Mouse (Mus musculus) intestine, postnatal 0 days (tissue): Measurements from ENCODE around the gene Lhfpl4. TPM values are rescaled to one million over a fixed set of nuclear protein-coding genes. Genes with fewer than 3 reads are reported as not detected.

Experiments
- ATAC-seq: fragments of 200-750 bp; cut with Nextera tagmentation; 2 replicates; pipeline ENCODE4 v1.8.0; 2017; ENCODE audit warnings: mild to moderate bottlenecking, moderate TSS enrichment, moderate library complexity
- H3K27ac ChIP-seq: fragments of 300-500 bp; sonication (generic); 2 replicates; pipeline ENCODE4 v1.5.1; 2014; ENCODE audit warnings: mild to moderate bottlenecking, low read depth, low read length, moderate library complexity
- H3K27me3 ChIP-seq: fragments of 300-500 bp; sonication (generic); replicated peaks from 2 replicates; pipeline ENCODE4 v1.6.1; 2014; ENCODE audit warnings: low read length, mixed read lengths; ENCODE audit not compliant: control insufficient read depth, insufficient read depth
- H3K36me3 ChIP-seq: fragments of 300-500 bp; sonication (generic); 2 replicates; pipeline ENCODE4 v1.6.1; 2014; ENCODE audit warnings: mild to moderate bottlenecking, moderate library complexity; ENCODE audit not compliant: control insufficient read depth, insufficient read depth
- H3K4me1 ChIP-seq: fragments of 300-500 bp; sonication (generic); replicated peaks from 2 replicates; pipeline ENCODE4 v1.6.1; 2014; ENCODE audit warnings: antibody characterized with exemption, low read length, mixed read lengths; ENCODE audit not compliant: control insufficient read depth, insufficient read depth
- H3K4me2 ChIP-seq: fragments of 300-500 bp; sonication (generic); replicated peaks from 2 replicates; pipeline ENCODE4 v1.6.1; 2014; ENCODE audit warnings: low read depth, mild to moderate bottlenecking, moderate library complexity
- H3K4me3 ChIP-seq: fragments of 300-500 bp; sonication (generic); 2 replicates; pipeline ENCODE4 v1.5.1; 2014; ENCODE audit warnings: low read depth, low read length
- H3K9ac ChIP-seq: fragments of 300-500 bp; sonication (generic); 2 replicates; pipeline ENCODE4 v1.6.1; 2014; ENCODE audit warnings: mild to moderate bottlenecking, low read depth, low read length
- H3K9me3 ChIP-seq: fragments of 300-500 bp; sonication (generic); 2 replicates; pipeline ENCODE4 v1.6.1; 2016; ENCODE audit warnings: mixed run types; ENCODE audit not compliant: control insufficient read depth
- CTCF ChIP-seq: sonication (generic); IDR thresholded peaks from 2 replicates; pipeline ENCODE4 v1.5.1; 2016; ENCODE audit warnings: low read depth, mild to moderate bottlenecking, control low read depth, antibody characterized with exemption, moderate library complexity
- WGBS: fragments of 180-500 bp; shearing (Covaris S2); extraction: QIAGEN DNeasy Blood & Tissue Kit; methylation state at CpG from one replicate; pipeline ENCODE4 v1.1.7; 2014; 5-methylcytosine and 5-hydroxymethylcytosine counted together
- polyA plus RNA-seq: library from polyadenylated mRNA; unstranded; fragments of >200 nt; fragmentation: Nextera tagmentation; extraction: Ambion mirVana; gene quantifications from 2 replicates; pipeline ENCODE4 v1.2.1, GENCODE M21; 2015

Gene Lhfpl4
- polyA plus RNA-seq, 1 experiment from 2014 or later, result 0.78 TPM

DNA sequence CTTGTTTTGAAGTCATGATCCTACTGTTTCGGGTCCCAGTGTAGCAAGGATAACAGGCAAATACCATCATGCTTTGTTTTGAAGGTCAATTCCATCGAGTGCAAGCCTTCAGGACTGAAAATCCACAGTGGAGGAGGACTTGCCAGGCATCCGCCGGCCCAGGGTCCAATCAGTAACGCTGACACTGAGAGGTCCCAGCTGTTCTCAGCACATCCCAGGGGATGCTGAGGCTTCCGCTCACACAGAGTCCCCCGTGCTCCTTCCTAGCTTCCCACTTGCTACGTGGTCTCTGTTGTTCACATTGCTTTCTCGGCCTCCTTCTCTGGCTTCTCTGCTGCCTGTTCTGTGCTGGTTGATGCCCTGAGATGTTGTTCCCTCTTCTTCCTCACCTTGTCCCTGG lies 11.0 kb downstream of the Lhfpl4 start:
- 63% methylated on average over 9 of the region's 9 CpGs for WGBS
- ATAC-seq, result no peak

GRCm38 (mm10) chr6:113179195-113179733 lies 15.9 kb downstream of the Lhfpl4 start:
- H3K9ac ChIP-seq, result no peak overlapping the region
- WGBS, result 49% methylated on average over 4 of the region's 4 CpGs
- ATAC-seq, result no peak
- H3K9me3 ChIP-seq, result no peaks in the 10 kb centered on the region
- TF ChIP-seq CTCF, result no peak
- no peak overlapping the region for H3K27ac ChIP-seq
- H3K4me1 ChIP-seq, result no peaks in the 10 kb centered on the region
- H3K4me2 ChIP-seq, result no peak overlapping the region
- no peaks in the 10 kb centered on the region for H3K36me3 ChIP-seq
- H3K4me3 ChIP-seq, result no peak overlapping the region
- H3K27me3 ChIP-seq, result no peaks in the 10 kb centered on the region

More for the DNA sequence above, 11.0 kb downstream of the Lhfpl4 start:
- no peaks in the 10 kb centered on the region for H3K9me3 ChIP-seq
- H3K27me3 ChIP-seq, result no peaks in the 10 kb centered on the region
- H3K27ac ChIP-seq, result no peak overlapping the region
- no peak overlapping the region for H3K4me2 ChIP-seq
- H3K9ac ChIP-seq, result no peak overlapping the region
- H3K4me1 ChIP-seq, result no peaks in the 10 kb centered on the region
- no peak overlapping the region for H3K4me3 ChIP-seq
- no peaks in the 10 kb centered on the region for H3K36me3 ChIP-seq
- TF ChIP-seq CTCF, result no peak

DNA sequence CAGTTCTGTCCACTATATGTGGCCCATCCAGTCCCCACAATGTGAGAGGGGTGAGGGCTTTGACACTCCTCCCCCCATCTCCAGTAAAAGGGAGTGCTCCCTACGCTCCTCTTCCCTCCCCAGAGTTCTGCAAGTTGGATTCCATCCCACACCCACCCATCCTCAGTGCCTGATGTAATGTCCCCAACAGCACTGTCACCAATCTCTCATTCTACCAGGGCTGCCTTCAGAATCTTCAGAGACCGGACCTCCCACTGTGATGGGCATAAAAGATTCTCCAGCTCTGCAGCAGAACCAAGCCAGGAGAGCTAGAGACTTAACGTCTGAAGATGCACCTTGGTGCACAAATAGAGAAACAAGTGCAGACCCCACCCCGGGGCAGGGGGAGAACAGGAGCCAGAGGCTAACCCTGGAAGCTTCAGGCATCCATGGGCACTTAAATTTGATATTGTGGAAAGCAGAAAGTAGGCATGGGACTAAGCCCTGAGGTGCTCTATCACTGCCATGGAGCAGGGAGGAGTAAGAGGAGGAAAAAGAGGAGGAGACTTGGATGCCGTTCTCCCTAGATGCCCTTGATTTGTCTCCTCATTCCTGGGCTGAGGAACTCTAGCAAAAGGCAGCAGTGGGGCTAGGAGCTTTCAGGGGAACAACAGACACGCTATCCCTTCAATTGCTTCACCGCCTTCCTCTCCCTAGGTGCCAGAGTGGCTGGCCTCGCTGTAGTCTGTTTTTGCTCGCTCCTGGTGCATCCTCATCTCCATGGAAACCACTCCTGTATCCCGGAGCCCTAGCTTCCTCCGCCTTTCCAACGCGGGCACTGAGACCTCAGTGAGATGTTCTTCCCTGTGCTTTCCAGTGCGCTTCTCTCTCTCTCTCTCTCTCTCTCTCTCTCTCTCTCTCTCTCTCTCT lies 16.6 kb downstream of the Lhfpl4 start:
- TF ChIP-seq CTCF, result no peak
- no peak overlapping the region for H3K9ac ChIP-seq

DNA sequence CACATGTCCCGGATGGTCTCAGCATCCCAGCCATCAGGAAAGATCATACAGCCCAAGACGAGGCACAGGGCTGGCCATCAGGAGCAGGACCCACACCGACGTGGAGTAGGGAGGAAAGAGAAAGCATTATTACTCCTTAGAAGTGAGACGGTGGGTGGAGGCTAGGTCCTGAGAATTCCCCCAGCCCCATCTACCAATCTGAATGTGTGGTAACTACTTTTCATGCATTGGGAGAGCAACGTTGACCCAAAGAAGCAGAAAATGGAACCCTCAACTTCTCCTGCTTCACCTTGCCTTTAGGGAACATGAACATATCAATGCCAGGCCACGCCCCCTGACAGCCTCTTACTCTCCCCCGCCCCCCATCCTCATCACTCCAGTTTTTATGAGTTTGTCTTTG lies 18.6 kb downstream of the Lhfpl4 start:
- no peaks in the 10 kb centered on the region for H3K9me3 ChIP-seq
- no peak overlapping the region for H3K27ac ChIP-seq
- no peak overlapping the region for H3K9ac ChIP-seq
- WGBS, result 78% methylated on average over 8 of the region's 8 CpGs
- no peaks in the 10 kb centered on the region for H3K4me1 ChIP-seq
- ATAC-seq, result no peak
- H3K27me3 ChIP-seq, result no peaks in the 10 kb centered on the region
- no peak for TF ChIP-seq CTCF
- no peak overlapping the region for H3K4me3 ChIP-seq
- no peak overlapping the region for H3K4me2 ChIP-seq
- no peaks in the 10 kb centered on the region for H3K36me3 ChIP-seq

More for the DNA sequence above, 16.6 kb downstream of the Lhfpl4 start:
- no peak overlapping the region for H3K27ac ChIP-seq
- no peak overlapping the region for H3K4me3 ChIP-seq
- 25% methylated on average over 14 of the region's 14 CpGs for WGBS
- no peak for ATAC-seq
- H3K36me3 ChIP-seq, result no peaks in the 10 kb centered on the region
- no peaks in the 10 kb centered on the region for H3K4me1 ChIP-seq
- no peaks in the 10 kb centered on the region for H3K27me3 ChIP-seq
- H3K4me2 ChIP-seq, result no peak overlapping the region
- no peaks in the 10 kb centered on the region for H3K9me3 ChIP-seq

GRCm38 (mm10) chr6:113175469-113175868 lies 19.7 kb downstream of the Lhfpl4 start:
- H3K9me3 ChIP-seq, result no peaks in the 10 kb centered on the region
- 78% methylated on average over 3 of the region's 3 CpGs for WGBS
- H3K4me2 ChIP-seq, result no peak overlapping the region
- no peaks in the 10 kb centered on the region for H3K27me3 ChIP-seq
- no peak overlapping the region for H3K4me3 ChIP-seq
- no peak overlapping the region for H3K9ac ChIP-seq
- H3K27ac ChIP-seq, result no peak overlapping the region
- H3K36me3 ChIP-seq, result no peaks in the 10 kb centered on the region
- no peaks in the 10 kb centered on the region for H3K4me1 ChIP-seq
- no peak for ATAC-seq
- TF ChIP-seq CTCF, result no peak

DNA sequence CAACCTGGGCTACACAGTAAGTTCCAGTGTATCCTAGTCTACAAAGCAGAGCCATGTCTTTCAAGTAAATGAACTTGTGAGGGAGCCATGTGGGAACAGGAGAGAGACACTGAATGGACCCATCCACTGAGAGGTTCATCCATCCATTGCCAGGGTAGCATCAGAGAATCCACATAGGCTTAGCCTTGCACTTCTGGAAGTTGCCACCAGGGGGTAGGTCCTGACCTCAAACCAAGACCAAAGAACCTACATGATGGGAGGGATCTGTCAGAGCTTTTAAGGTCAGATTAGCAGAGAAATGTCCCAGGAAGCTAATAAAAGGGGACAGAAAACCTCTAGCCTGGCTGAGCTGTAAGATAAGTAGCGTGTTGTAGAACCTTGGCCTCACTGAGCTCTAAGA lies 22.6 kb downstream of the Lhfpl4 start:
- no peak overlapping the region for H3K4me3 ChIP-seq
- H3K9ac ChIP-seq, result no peak overlapping the region
- 0 out of 2 replicates have a peak, but pooled peaks have one; percentile 13 for ATAC-seq
- no peaks in the 10 kb centered on the region for H3K36me3 ChIP-seq
- no peak overlapping the region for H3K27ac ChIP-seq
- WGBS, result 28% methylated on average over 1 of the region's 1 CpGs
- H3K27me3 ChIP-seq, result no peaks in the 10 kb centered on the region
- H3K4me2 ChIP-seq, result no peak overlapping the region
- TF ChIP-seq CTCF, result peak; percentile 78
- H3K4me1 ChIP-seq, result no peaks in the 10 kb centered on the region
- no peaks in the 10 kb centered on the region for H3K9me3 ChIP-seq
